Mouse (Mus musculus): ENCODE data around the gene Mri1.

Mri1 gene

DNA sequence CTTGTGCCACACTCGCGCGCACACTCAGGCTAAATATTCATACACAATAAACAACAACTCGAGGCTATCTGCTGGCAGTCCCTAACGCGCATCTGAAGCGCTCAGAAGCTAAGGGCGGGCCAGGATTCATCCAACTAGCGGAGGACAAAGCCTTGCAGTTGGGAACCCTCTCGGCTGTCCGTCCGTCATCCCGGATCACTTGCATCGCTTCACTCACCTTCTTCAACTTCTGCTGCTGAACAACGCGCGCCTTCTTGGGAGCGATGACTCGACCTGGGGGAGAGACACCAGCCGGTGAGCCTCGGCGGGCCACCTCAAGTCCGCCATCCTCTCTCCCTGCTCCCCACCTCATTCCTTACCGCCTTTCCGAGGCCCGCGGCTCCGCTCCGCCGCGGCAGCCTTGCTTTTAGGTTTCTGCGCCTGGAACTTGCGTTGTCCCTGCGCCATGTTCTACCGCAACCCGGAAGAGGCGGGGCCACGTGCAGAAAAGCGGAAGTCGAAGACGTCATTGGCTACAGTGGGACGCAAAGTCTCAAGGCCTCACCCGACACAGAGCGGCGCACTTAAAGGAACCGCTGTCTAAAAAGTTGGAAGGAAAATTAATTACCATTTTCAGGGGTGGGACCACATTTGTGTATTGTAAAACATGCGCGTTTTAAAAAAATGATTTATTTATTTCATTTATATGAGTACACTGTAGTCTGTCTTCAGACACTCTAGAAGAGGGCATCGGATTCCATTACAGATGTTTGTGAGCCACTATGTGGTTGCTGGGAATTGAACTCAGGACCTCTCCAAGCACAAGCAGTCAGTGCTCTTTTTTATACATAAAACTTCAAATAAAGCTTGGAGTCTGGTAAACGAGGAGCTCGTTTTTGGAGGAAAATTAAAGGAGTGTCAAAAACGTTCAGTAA is 7.6 kb downstream of the Mri1 start, which contains the start of gene D8Ertd738e:
Gene D8Ertd738e, minus strand, starts transcription at position 463 of the 914 bp plus-strand sequence.
- TF ChIP-seq CTCF (conservative IDR thresholded peaks at IDR 0.05; ENCODE audit: low read length) (no peak), POU5F1 (IDR thresholded peaks at IDR 0.05; ENCODE audit: borderline replicate concordance, low read length) (no peak), NANOG (IDR thresholded peaks at IDR 0.05; ENCODE audit: borderline replicate concordance, low read length) (no peak)
- peak within 1 kb of the TSS; percentile 97 for H3K4me3 ChIP-seq (replicated peaks; ENCODE audit: low read length)
- H3K4me1 ChIP-seq (replicated peaks; ENCODE audit: low read depth, low read length): peaks cover 54% of the 10 kb centered on the region
- no peaks in the 10 kb centered on the region for H3K9me3 ChIP-seq (ENCODE audit: low read length)
- H3K27me3 ChIP-seq (ENCODE audit: insufficient read depth, low read length): no peaks in the 10 kb centered on the region
- peaks cover 80% of the 10 kb centered on the region for H3K36me3 ChIP-seq (ENCODE audit: insufficient read depth, low read length)

DNA sequence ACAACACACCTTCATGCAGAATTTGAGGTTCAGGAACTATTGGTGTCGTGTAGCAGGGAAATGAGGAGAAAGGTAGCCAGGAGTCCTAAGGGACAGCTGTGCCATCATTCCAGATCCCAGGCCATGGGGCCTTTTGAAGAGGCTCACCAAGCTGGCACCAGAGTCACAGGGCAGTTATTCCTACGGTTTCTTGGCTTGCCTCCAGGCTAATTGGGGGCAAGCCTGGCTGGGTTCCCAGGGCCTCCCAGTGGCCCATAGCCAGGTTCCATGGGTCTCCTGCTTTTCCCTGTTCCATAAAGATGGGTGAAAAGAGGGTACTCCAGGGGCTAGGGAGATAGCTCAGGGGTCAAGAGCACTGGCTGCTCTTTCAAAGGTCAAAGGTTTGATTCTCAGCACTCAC is 15.3 kb downstream of the Mri1 start:
- TF ChIP-seq NANOG (IDR thresholded peaks at IDR 0.05; ENCODE audit: borderline replicate concordance, low read length) (no peak), CTCF (conservative IDR thresholded peaks at IDR 0.05; ENCODE audit: low read length) (no peak), POU5F1 (IDR thresholded peaks at IDR 0.05; ENCODE audit: borderline replicate concordance, low read length) (no peak)

DNA sequence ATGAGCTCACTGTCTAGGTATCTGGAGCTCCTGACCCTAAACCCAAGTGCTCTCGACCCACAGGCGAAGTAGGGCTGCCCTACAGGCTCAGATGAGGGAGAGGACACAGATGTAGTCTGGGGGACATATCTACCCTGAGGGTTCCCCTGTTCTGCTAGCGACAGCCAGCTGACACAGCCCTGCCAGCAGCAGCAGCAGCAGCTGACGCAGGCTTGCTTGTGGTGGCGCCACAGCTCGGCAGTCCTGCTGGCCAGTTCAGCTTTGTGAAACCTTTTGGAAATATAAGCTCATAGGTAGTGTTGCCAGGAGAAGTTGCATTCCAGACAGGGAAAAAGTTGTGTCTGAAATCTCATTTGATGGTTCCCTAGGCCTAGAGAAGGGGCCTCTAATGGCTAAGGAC is 16.0 kb downstream of the Mri1 start:
- Histone ChIP-seq H3K9me3 (ENCODE audit: low read length) (no peaks in the 10 kb centered on the region), H3K4me1 (replicated peaks; ENCODE audit: low read depth, low read length) (peaks cover 56% of the 10 kb centered on the region), H3K36me3 (ENCODE audit: insufficient read depth, low read length) (peaks cover 15% of the 10 kb centered on the region), H3K4me3 (replicated peaks; ENCODE audit: low read length) (no peak overlapping the region), H3K27me3 (ENCODE audit: insufficient read depth, low read length) (no peaks in the 10 kb centered on the region)
- TF ChIP-seq NANOG (IDR thresholded peaks at IDR 0.05; ENCODE audit: borderline replicate concordance, low read length) (no peak), POU5F1 (IDR thresholded peaks at IDR 0.05; ENCODE audit: borderline replicate concordance, low read length) (no peak), CTCF (conservative IDR thresholded peaks at IDR 0.05; ENCODE audit: low read length) (no peak)

More for the DNA sequence above, 15.3 kb downstream of the Mri1 start:
- peaks cover 58% of the 10 kb centered on the region for H3K4me1 ChIP-seq (replicated peaks; ENCODE audit: low read depth, low read length)
- H3K4me3 ChIP-seq (replicated peaks; ENCODE audit: low read length): no peak overlapping the region
- peaks cover 21% of the 10 kb centered on the region for H3K36me3 ChIP-seq (ENCODE audit: insufficient read depth, low read length)
- H3K9me3 ChIP-seq (ENCODE audit: low read length): no peaks in the 10 kb centered on the region
- no peaks in the 10 kb centered on the region for H3K27me3 ChIP-seq (ENCODE audit: insufficient read depth, low read length)

DNA sequence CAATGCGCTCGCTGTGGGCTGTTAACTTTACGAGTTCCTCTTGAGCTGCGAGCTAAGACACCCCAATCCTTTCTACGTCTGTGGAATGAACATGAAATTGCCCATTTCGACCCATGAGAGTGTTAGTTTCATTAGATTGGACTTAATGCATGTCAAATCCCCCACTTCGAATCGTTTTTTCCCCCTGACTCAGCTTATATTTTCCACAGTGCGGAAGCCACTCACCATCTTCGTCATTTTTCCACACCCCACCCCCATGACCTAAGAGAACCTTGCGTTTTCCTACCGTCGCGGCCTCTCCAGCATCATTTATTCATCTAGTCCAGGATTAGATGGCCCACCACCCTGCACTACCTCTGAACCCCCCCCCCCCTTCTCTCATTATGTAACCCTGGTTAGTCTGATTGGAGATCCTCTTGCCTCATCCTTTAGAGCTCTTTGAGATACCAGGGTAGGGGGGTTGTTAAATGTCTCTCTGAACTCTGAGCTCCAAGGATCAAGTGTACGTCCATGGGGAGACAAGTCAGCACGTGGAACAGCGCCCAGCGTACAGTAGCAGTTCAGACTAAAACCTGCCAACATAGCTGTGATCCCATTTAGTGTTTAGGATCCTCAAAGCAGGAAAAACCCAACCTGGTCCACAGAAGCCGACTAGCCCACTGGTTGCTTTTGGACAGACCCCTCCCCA is 19.4 kb downstream of the Mri1 start:
- H3K4me3 ChIP-seq (replicated peaks; ENCODE audit: low read length): peak overlapping the region; percentile 74
- peaks cover 58% of the 10 kb centered on the region for H3K4me1 ChIP-seq (replicated peaks; ENCODE audit: low read depth, low read length)
- H3K36me3 ChIP-seq (ENCODE audit: insufficient read depth, low read length): peaks cover 29% of the 10 kb centered on the region
- H3K27me3 ChIP-seq (ENCODE audit: insufficient read depth, low read length): no peaks in the 10 kb centered on the region
- no peak for TF ChIP-seq CTCF (conservative IDR thresholded peaks at IDR 0.05; ENCODE audit: low read length)
- TF ChIP-seq POU5F1 (IDR thresholded peaks at IDR 0.05; ENCODE audit: borderline replicate concordance, low read length): no peak
- TF ChIP-seq NANOG (IDR thresholded peaks at IDR 0.05; ENCODE audit: borderline replicate concordance, low read length): no peak
- no peaks in the 10 kb centered on the region for H3K9me3 ChIP-seq (ENCODE audit: low read length)

DNA sequence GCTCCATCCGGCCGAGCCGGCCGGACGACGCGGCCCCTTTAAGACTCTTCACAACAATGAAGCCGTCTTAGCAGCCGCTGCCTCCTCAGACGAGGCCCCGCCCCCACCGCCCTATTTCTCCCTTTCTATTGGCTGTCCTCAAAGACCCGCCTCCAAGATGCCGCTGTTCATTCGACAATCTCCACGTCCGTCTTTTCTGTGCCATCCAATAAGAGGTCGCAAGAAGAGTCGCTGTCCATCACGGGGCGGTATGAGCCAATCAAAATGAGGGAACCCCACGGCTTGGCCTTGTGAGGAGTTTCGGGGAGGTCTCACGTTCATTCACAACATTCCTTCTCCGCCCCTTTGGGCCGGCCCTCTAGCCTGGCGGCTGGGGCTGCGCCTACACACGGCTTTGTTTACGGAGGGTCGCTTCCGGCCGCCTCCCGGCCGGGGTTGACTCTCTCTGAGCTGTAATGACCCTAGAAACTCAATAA is 20.1 kb downstream of the Mri1 start, which contains the start of gene Zswim4:
Gene Zswim4, minus strand, starts transcription at position 58 of the 476 bp plus-strand sequence.
- H3K36me3 ChIP-seq (ENCODE audit: insufficient read depth, low read length): peaks cover 36% of the 10 kb centered on the region
- peak within 1 kb of the TSS; percentile 88 for H3K4me3 ChIP-seq (replicated peaks; ENCODE audit: low read length)
- no peak for TF ChIP-seq POU5F1 (IDR thresholded peaks at IDR 0.05; ENCODE audit: borderline replicate concordance, low read length)
- TF ChIP-seq NANOG (IDR thresholded peaks at IDR 0.05; ENCODE audit: borderline replicate concordance, low read length): no peak
- no peak for TF ChIP-seq CTCF (conservative IDR thresholded peaks at IDR 0.05; ENCODE audit: low read length)
- no peaks in the 10 kb centered on the region for H3K27me3 ChIP-seq (ENCODE audit: insufficient read depth, low read length)
- H3K9me3 ChIP-seq (ENCODE audit: low read length): no peaks in the 10 kb centered on the region
- H3K4me1 ChIP-seq (replicated peaks; ENCODE audit: low read depth, low read length): peaks cover 58% of the 10 kb centered on the region

DNA sequence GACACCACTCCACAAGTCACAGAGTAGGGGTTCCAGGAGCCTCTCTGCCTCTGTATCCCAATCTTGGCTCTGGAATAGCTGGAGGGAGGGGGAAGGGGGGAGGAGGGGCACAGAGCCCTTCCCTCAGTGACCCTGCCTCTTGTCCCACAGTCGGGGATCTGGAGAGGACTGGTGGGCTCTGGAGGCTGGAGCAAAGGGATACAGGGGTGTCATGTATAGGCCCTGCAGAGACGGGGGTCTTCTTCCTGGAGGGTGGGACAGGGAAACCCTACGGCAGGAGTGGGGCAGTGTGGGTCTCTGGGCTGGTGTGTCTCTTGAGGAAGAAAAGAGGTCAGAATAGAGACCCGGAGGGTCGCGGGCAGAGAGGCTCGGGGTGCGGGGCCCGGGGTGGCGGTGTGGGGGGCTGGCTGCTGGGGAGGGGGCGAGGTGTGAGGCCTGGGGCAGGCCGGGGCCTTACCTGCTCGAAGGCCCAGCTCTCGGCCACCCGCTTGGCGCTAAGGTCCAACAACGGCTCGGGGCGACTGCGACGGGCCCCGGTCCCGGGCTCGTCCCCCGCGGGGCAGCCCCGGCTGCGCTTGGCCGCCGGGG is 20.6 kb downstream of the Mri1 start:
- no peak for TF ChIP-seq POU5F1 (IDR thresholded peaks at IDR 0.05; ENCODE audit: borderline replicate concordance, low read length)
- TF ChIP-seq CTCF (conservative IDR thresholded peaks at IDR 0.05; ENCODE audit: low read length): no peak
- TF ChIP-seq NANOG (IDR thresholded peaks at IDR 0.05; ENCODE audit: borderline replicate concordance, low read length): no peak
- Histone ChIP-seq H3K4me3 (replicated peaks; ENCODE audit: low read length) (peak overlapping the region; percentile 88), H3K36me3 (ENCODE audit: insufficient read depth, low read length) (peaks cover 40% of the 10 kb centered on the region), H3K9me3 (ENCODE audit: low read length) (no peaks in the 10 kb centered on the region), H3K4me1 (replicated peaks; ENCODE audit: low read depth, low read length) (peaks cover 58% of the 10 kb centered on the region), H3K27me3 (ENCODE audit: insufficient read depth, low read length) (no peaks in the 10 kb centered on the region)

DNA sequence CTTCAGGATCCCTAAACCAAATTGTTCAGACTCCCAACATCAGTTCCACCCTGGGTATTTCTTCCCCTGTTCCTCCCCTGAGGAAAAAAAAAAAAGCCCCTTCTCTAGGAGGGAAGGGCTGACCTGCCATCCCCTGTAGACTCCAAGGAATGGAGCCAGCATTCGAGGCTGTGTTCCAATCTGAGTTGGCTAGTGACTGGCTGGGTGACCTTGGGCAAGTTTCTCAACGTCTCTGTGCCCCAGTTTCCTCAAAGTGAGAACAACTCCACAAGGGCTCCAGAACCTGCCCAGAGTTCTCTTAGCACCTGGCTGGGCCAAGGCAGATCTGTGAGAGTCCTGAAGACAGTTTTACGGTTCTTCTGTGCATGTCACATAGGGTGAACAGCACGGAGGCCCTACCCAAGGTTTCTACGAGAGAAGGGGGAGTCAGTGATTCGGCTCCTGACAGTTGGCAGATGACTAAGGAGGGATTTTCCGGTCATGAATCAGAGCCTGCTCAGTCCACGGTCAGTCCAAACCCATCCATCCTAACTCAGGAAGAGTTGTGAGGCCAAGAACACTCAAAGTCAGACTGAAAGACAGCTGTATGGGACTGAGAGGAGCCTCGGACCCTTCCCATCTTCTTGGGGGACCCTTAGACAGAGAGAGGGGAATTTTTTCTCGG is 21.2 kb downstream of the Mri1 start:
- H3K9me3 ChIP-seq (ENCODE audit: low read length): no peaks in the 10 kb centered on the region
- TF ChIP-seq NANOG (IDR thresholded peaks at IDR 0.05; ENCODE audit: borderline replicate concordance, low read length): no peak
- H3K36me3 ChIP-seq (ENCODE audit: insufficient read depth, low read length): peaks cover 41% of the 10 kb centered on the region
- H3K4me3 ChIP-seq (replicated peaks; ENCODE audit: low read length): peak overlapping the region; percentile 88
- no peaks in the 10 kb centered on the region for H3K27me3 ChIP-seq (ENCODE audit: insufficient read depth, low read length)
- peaks cover 55% of the 10 kb centered on the region for H3K4me1 ChIP-seq (replicated peaks; ENCODE audit: low read depth, low read length)

Measured in E14TG2a.4 (cell line).